Mouse (Mus musculus) heart, embryonic 10.5 days (tissue): ENCODE measurements around the gene Lig4. TPM values are rescaled to one million over a fixed set of nuclear protein-coding genes. Genes with fewer than 3 reads are reported as not detected.

Source experiments
- DNase-seq: peaks from one replicate; pipeline ENCODE4 v3.0.0-alpha.2; 2017; ENCODE audit warnings: low spot score
- H3K27ac ChIP-seq: fragments of 300-500 bp; sonication (generic); 2 replicates; pipeline ENCODE4 v1.5.1; 2016; ENCODE audit warnings: mild to moderate bottlenecking
- H3K27me3 ChIP-seq: fragments of 300-500 bp; sonication (generic); 2 replicates; pipeline ENCODE4 v1.6.1; 2016; ENCODE audit warnings: mild to moderate bottlenecking; ENCODE audit not compliant: poor library complexity, insufficient read depth, severe bottlenecking
- H3K36me3 ChIP-seq: fragments of 300-500 bp; sonication (generic); 2 replicates; pipeline ENCODE4 v1.6.1; 2016; ENCODE audit warnings: mild to moderate bottlenecking, moderate library complexity
- H3K4me1 ChIP-seq: fragments of 300-500 bp; sonication (generic); 2 replicates; pipeline ENCODE4 v1.6.1; 2016; ENCODE audit warnings: mild to moderate bottlenecking
- H3K4me3 ChIP-seq: fragments of 300-500 bp; sonication (generic); 2 replicates; pipeline ENCODE4 v1.5.1; 2016; ENCODE audit warnings: mild to moderate bottlenecking, moderate library complexity
- H3K9me3 ChIP-seq: fragments of 300-500 bp; sonication (generic); 2 replicates; pipeline ENCODE4 v1.6.1; 2016; ENCODE audit warnings: mild to moderate bottlenecking, moderate library complexity
- WGBS: fragments of 180-500 bp; shearing (Covaris S2); methylation state at CpG from one replicate; pipeline ENCODE4 v1.1.7; 2016; 5-methylcytosine and 5-hydroxymethylcytosine counted together
- polyA plus RNA-seq: library from polyadenylated mRNA; unstranded; fragments of >200 nt; fragmentation: Nextera tagmentation; extraction: Ambion mirVana; gene quantifications from 2 replicates; pipeline ENCODE4 v1.2.1, GENCODE M21; 2016

Lig4 gene
- polyA plus RNA-seq, 1 experiment from 2014 or later = 5.5 TPM

DNA sequence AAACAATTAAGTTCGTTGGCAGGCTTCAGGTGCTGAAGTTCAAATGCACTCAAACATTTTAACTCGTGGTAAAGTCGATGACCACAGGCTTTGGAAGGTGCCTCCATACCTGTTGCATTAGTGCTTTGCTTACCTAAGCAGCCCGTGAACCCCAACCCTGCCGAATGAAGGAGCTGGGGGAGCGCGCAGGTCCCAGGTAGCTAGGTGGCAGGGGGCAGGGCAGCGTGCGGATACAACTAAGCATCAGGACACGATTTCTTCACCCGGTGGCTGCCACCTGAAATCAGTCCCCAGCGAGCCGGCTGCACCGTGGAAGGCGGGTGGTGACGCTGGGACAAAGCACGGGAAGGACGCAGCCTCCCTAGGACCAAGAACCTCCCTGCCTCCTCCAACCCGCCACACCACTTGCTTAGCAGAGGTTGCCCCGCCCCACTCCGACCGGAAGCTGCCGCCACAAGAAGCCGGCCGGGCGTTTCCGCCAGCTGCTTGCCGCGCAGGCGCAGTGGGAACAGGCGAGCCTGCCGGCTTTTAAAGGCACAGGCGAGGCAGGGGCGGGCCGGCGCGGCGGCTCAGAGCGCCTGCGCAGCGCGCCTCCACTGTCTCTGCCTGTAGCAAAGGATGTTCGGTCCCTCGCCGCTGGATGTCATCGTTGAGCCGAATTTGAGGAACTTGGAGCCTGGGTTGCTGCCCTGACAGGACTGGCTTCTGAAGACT lies 1.4 kb downstream of the Lig4 start:
- WGBS = under 1% methylated on average over 47 of the region's 47 CpGs
- peak; percentile 99 for DNase-seq
- no peaks in the 10 kb centered on the region for H3K27me3 ChIP-seq
- peak overlapping the region; percentile 79 for H3K4me3 ChIP-seq
- no peaks in the 10 kb centered on the region for H3K9me3 ChIP-seq
- H3K36me3 ChIP-seq = peaks cover 25% of the 10 kb centered on the region
- peaks cover 23% of the 10 kb centered on the region for H3K4me1 ChIP-seq
- peak overlapping the region; percentile 82 for H3K27ac ChIP-seq

DNA sequence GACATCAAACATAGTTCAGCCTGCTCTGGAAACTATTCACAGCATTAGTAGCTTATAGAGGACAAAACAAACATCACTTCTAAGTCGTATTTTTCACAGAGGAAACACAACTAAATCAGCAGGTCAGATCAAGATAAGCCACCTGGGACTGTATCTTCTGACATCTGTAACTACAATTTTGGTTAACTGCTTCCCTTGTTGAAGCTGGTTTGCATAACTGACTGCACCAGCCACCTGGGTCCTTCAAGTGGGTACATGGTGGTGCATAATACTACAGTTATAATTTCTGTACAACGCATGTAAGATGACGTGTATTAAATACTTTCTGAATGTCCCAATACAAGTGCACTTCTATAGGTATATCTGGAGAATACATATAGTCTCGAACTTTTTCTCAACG lies 2.2 kb downstream of the Lig4 start:
- Histone ChIP-seq H3K27ac (no peak overlapping the region), H3K4me1 (peaks cover 23% of the 10 kb centered on the region), H3K4me3 (peak overlapping the region; percentile 79), H3K36me3 (peaks cover 26% of the 10 kb centered on the region), H3K9me3 (no peaks in the 10 kb centered on the region), H3K27me3 (no peaks in the 10 kb centered on the region)
- no peak for DNase-seq
- WGBS = 41% methylated on average over 5 of the region's 5 CpGs

DNA sequence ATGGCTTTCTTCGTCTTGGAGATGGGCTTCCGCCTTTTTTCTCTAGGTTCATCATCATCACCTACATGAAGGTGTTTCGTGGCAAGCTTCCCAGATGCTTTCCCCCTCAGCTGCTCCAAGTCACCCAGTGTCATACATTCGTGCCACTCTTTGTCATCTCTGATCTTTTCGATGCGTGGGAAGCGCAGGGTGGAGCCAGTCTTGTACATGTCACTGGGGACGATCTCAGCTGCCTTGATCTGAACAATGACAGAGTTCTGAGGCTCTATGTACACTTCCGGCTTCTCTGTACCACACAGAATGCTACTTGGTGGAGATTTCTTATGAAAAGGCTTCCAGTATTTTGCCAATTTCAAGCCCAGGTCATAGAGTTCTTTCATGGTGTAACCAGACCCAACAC lies 5.6 kb downstream of the Lig4 start:
- Histone ChIP-seq H3K27ac (no peak overlapping the region), H3K4me1 (peaks cover 5% of the 10 kb centered on the region; the same call in 1 of the 2 replicates), H3K4me3 (no peak overlapping the region), H3K9me3 (no peaks in the 10 kb centered on the region), H3K36me3 (peaks cover 34% of the 10 kb centered on the region), H3K27me3 (no peaks in the 10 kb centered on the region)
- 91% methylated on average over 9 of the region's 9 CpGs for WGBS
- DNase-seq = no peak

DNA sequence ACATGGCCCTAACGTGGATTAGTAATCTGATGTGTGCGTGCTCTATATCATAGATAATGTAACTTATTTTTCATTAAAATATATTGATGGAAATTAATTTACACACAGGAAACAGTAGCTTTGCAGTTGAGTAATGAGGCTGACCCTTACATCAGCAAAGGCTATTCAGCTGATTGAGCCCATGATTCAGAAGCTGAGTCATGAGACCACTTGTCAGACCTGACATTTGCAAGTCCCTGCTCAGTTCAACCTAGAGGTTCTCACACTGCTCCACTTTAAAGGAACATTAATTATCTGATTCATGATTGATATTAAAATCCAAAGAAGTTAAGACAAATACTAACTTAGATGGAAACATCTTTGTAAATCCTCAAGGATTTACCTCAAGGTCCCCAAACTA lies 17.6 kb downstream of the Lig4 start:
- no peak overlapping the region for H3K27ac ChIP-seq
- H3K36me3 ChIP-seq = no peaks in the 10 kb centered on the region
- no peaks in the 10 kb centered on the region for H3K27me3 ChIP-seq
- DNase-seq = no peak
- no peaks in the 10 kb centered on the region for H3K4me1 ChIP-seq
- H3K4me3 ChIP-seq = no peak overlapping the region
- H3K9me3 ChIP-seq = no peaks in the 10 kb centered on the region
- WGBS = 85% methylated on average over 2 of the region's 2 CpGs

DNA sequence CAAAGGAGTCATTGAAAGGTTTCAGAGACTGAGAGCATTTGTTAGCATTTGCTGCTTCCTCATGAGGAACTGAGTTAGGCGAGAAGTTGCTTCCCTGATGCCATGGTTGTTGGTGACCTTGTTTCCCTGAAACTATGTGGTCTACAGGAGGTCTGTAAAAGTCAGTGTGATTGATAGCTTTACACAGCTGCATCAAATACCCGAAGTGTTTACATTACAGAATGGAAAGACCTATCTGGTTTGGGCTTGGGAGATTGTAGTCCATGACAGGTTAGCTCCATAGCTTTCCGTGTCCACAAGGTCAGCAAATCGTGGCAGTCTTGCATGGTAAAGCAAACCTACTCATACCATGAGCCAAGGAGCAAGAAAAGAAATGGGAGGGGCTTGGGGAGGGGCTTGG lies 19.1 kb downstream of the Lig4 start:
- Histone ChIP-seq H3K4me3 (no peak overlapping the region), H3K36me3 (no peaks in the 10 kb centered on the region), H3K27ac (no peak overlapping the region), H3K9me3 (no peaks in the 10 kb centered on the region), H3K27me3 (no peaks in the 10 kb centered on the region), H3K4me1 (no peaks in the 10 kb centered on the region)
- 68% methylated on average over 4 of the region's 4 CpGs for WGBS
- DNase-seq = no peak

DNA sequence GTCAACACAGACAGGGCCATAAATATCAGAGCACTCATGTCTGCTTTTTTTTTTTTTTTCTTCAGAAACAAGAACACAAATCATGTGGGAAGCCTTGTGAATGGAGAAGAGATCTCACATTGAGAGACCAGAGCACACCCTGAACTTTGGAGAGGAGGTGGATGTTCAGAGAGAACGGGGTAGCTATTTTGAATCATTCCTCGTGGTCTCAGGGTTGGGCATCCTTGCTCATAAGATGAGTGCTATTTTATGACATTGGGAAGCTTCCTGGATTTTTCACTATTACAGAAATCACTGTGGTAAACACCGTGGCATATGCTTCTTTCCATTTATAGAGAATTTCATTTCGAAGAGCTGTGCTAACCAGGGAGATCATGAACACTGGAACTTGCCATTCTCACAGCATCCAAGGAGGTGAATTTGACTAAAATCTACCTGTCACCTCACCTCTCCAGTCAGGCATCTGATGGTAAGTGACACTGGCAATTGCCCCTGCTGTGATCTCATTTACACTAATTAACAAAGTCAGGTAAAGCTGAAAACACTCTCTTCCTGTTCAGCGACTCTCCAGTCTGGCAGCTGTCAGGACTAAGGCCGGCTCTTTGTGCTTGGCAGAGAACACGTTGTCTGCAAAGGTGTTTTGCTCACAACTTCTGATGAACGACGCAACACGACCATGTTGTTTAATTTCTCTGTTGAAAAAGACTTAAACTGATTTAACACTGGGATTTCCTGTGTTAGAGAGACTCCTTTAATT lies 28.2 kb downstream of the Lig4 start:
- no peaks in the 10 kb centered on the region for H3K27me3 ChIP-seq
- no peaks in the 10 kb centered on the region for H3K36me3 ChIP-seq
- no peak for DNase-seq
- no peak overlapping the region for H3K27ac ChIP-seq
- no peaks in the 10 kb centered on the region for H3K4me1 ChIP-seq
- no peak overlapping the region for H3K4me3 ChIP-seq
- H3K9me3 ChIP-seq = no peaks in the 10 kb centered on the region
- WGBS = 59% methylated on average over 10 of the region's 10 CpGs

DNA sequence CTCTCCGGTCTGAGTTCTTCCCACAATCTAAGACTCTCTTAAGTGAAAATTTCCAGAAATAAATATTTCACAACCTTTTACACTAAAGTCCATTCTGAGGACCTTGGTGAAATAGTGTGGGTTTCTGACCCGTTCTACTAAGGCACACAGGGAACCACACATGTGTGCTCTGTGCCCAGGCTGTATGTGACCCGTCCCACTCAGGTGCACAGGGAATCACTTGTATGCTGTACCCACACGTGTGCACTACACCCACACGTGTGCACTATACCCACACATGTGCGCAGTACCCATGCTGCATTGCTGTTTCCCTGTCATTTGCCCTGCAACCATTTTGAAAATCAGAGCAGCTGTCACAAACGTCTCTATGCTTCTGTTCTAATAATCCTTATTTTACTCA lies 41.9 kb downstream of the Lig4 start:
- H3K27ac ChIP-seq = no peak overlapping the region
- H3K4me1 ChIP-seq = no peaks in the 10 kb centered on the region
- H3K27me3 ChIP-seq = no peaks in the 10 kb centered on the region
- no peak for DNase-seq
- 65% methylated on average over 7 of the region's 7 CpGs for WGBS
- H3K36me3 ChIP-seq = no peaks in the 10 kb centered on the region
- no peak overlapping the region for H3K4me3 ChIP-seq
- H3K9me3 ChIP-seq = no peaks in the 10 kb centered on the region

DNA sequence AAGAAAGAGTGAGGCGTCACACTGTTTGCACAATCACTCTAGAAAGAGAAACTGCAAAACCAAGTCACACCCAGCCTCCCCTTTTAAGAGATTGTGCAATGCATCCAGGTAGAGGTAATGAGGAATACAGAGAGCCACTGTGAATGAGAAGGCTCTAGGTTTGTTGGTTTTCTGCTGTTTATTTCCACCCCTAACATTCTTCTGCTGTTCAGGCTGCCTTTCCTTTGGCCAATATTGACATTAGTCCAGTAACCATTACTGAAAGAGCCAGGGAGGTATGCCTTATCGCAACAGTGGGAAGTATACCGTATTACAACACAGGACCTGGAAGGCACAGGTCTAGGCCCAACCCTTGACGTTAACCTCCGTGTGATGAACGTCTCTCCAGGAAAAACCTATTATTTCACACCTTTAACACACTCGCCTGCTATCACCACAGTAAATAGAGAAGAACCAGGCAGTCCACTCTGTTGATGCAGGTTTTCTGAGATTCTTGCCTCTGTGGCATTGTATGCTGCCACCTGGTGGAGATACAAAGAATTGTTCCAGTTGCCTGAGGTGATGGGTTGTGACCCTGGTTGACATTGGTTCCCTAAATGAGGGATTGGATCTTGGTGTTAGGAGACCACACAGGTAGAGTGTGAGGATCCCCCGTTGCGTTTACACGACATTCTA lies 42.5 kb downstream of the Lig4 start:
- WGBS = 37% methylated on average over 10 of the region's 10 CpGs
- no peaks in the 10 kb centered on the region for H3K4me1 ChIP-seq
- H3K36me3 ChIP-seq = no peaks in the 10 kb centered on the region

DNA sequence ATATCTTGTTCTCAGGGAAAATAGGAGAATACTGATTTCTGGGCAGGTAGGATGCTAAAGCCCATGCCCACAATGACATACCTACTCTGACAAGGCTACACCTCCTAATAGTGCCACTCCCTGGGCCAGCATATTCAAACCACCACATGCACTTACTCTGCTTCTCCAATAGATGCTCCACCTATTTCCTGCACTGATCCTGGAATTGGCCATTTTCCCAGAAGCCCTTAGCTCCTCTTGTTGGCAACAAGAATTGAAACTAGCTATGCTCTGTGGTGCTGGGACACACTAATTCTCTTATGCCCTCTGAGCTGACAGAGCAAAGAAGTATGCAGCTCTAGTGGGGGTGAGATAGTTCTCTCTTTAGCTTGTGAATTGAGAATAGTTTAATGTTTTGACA lies 44.8 kb downstream of the Lig4 start:
- no peak overlapping the region for H3K27ac ChIP-seq
- no peaks in the 10 kb centered on the region for H3K9me3 ChIP-seq
- no peak for DNase-seq
- H3K36me3 ChIP-seq = no peaks in the 10 kb centered on the region
- H3K4me1 ChIP-seq = no peaks in the 10 kb centered on the region
- H3K27me3 ChIP-seq = no peaks in the 10 kb centered on the region
- no peak overlapping the region for H3K4me3 ChIP-seq

More for the DNA sequence above, 42.5 kb downstream of the Lig4 start:
- Histone ChIP-seq H3K9me3 (no peaks in the 10 kb centered on the region), H3K4me3 (no peak overlapping the region), H3K27me3 (no peaks in the 10 kb centered on the region), H3K27ac (no peak overlapping the region)
- no peak for DNase-seq

DNA sequence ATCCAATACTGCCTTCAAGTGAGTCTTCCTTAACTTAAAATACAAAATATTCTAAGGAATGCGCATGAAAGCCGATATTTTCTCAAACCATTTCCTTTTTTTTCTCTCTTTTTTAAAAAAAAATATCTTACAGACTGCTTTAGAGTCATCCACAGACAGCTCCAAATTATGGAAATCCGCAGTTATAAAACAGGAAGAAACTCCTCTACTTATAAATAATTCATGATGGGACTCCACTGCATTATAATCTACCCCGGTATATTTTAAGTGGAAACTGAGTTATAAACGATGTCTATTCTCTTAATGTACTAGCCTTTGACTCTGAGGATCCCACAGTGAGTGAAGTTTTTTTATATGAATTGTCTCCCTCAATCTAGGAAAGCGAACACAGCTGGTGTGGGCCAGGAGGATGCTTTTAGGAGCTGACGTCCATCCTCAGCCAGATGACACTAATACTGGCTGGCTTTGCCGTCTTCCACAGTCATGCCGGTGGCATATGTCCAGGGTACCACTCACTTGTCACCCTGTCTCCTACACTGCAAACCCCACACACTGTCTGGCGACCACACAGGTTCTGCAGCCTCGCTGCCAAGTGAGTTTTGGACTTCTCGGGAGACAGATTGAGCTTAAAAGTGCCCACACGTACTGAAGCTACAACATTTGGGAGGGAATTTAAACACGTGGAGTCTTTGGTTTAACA lies 47.6 kb downstream of the Lig4 start:
- H3K27me3 ChIP-seq = no peaks in the 10 kb centered on the region
- no peaks in the 10 kb centered on the region for H3K4me1 ChIP-seq
- 79% methylated on average over 14 of the region's 14 CpGs for WGBS
- no peaks in the 10 kb centered on the region for H3K36me3 ChIP-seq
- DNase-seq = no peak
- no peaks in the 10 kb centered on the region for H3K9me3 ChIP-seq
- no peak overlapping the region for H3K4me3 ChIP-seq
- no peak overlapping the region for H3K27ac ChIP-seq
